Mouse (Mus musculus): Measurements from ENCODE around the gene Col4a1.

The Col4a1 gene

GRCm38 (mm10) chr8:11312349-11313175, at the start of gene Col4a1, which contains the start of gene Col4a2:
TSS of gene Col4a1 (minus strand) at chr8:11312826.
TSS of gene Col4a2 (plus strand) at chr8:11312805.
- peak; percentile 49 for DNase-seq (ENCODE audit: low spot score)

DNA sequence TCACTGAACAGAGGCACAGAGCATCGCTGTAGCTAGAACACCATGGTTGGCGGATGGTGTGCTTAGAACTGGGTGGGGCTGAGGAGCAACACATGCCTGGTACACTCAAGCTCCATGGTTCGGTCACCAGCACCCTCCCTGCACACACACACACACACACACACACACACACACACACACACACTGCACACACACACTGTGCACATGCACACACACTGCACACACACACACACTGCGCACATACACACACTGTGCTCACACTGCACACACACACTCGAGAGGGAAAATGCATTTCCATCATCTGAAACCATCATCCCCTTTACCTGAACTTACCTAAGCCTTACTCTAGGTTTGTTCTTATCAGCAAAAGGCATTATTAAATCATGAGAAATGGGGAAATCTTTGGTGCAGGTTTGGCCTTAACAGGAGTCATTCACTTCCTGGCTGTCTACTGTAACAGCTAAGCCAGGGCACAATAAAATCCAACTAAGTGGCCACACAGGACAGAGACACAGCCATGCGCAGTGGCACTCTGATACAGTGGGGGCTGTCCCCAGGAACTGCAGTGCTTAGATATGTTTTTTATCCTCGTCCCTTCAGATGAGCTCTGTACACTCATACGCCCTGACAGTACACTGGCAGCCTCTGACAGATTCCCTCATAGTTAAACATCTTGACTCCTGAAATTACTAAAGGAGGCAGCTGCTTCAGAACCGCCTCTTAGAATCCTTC, 49.1 kb upstream of the Col4a1 start:
- no peak for DNase-seq (ENCODE audit: low spot score)

- no peak for DNase-seq (ENCODE audit: low spot score)
These were observed 47.2 kb upstream of the Col4a1 start for GRCm38 (mm10) chr8:11359846-11360245.

- no peak for DNase-seq (ENCODE audit: low spot score)
These were observed 45.4 kb upstream of the Col4a1 start for GRCm38 (mm10) chr8:11357921-11358436.

- DNase-seq (ENCODE audit: low spot score): no peak
These were observed 44.1 kb upstream of the Col4a1 start for GRCm38 (mm10) chr8:11356776-11357175.

DNA sequence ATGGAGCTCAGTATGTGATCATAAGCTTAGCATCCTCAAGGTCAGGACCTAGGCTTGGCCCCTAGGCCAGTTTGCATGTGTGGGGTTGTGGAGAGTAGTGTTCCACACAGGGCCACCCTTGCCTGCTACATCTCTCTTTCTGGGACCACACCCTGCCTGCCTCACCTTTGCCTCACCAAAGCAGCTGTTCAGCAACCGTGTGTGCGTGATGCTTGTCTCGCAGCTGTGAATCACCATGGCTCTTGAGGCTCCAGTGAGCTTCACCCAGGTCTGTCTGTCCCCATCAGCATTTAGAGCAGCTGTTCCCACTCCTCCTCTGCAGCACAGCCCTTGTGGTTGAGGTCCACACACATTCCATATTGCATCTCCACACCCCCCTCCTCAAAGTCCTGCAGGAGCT, 43.3 kb upstream of the Col4a1 start:
- no peak for DNase-seq (ENCODE audit: low spot score)

GRCm38 (mm10) chr8:11354800-11355451, 42.3 kb upstream of the Col4a1 start:
- DNase-seq (ENCODE audit: low spot score): no peak

- DNase-seq (ENCODE audit: low spot score): no peak
These were observed 39.9 kb upstream of the Col4a1 start for GRCm38 (mm10) chr8:11352514-11352913.

- DNase-seq (ENCODE audit: low spot score): no peak
These were observed 38.7 kb upstream of the Col4a1 start for GRCm38 (mm10) chr8:11351355-11351754.

DNA sequence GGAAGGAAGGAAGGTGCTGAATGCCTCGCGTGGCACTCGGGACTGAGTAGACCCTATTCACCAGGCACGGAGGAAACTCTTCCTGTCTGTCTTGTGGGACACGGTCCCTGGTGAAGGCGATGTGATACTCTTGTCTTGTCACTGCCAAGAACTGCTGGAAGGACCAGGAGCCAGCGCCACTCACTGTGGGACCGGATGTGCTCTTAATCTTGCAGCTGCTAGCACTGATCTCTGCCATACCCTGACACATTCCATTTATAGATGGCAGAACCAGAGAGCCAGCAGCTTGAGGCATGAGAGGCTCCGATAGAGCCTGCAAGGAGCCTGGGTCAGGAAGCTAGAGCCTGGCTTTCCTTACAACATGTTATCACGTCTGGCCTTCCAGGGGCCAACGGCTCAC, 36.0 kb upstream of the Col4a1 start:
- no peak for DNase-seq (ENCODE audit: low spot score)

- no peak for DNase-seq (ENCODE audit: low spot score)
These were observed 35.1 kb upstream of the Col4a1 start for GRCm38 (mm10) chr8:11347699-11348098.

DNA sequence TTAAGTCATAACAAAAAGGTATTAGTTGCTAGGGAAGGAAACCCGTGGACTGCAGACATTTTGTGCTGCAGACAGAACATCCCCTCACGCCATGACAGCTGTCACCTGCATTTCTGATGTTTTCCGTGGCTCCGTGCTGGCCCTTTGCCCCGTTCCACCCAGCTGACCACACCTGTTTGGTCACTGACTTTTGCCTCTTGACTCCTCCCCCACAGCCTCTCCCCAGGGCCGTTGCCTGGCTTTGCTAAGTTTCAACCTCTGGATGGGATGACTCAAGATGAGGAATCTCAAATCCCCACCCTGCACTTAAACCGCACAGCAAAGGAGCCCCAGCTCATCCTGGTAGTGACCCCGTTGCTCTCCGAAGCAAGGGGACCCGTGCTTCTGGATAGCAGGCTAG, 33.6 kb upstream of the Col4a1 start:
- DNase-seq (ENCODE audit: low spot score): no peak

DNA sequence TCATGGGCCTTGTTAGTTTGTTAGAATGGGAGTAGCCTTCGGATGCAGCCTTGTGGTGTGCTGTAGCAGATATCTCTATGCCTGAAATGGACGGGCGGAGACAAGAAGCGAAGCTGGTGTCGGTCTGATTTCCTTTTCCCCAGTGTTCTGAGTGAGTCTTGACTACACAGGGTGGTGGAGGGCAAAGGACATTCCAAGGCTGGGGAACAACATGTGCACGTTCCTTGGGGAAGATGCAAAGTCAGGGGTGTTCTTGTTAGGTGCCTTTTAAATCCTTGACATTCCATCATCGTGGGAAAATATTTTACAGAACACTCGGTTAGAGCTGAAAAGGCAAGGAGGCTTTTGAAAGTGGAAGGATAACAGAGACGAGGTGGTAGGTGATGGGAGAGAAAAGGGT, 31.8 kb upstream of the Col4a1 start:
- DNase-seq (ENCODE audit: low spot score): no peak

DNA sequence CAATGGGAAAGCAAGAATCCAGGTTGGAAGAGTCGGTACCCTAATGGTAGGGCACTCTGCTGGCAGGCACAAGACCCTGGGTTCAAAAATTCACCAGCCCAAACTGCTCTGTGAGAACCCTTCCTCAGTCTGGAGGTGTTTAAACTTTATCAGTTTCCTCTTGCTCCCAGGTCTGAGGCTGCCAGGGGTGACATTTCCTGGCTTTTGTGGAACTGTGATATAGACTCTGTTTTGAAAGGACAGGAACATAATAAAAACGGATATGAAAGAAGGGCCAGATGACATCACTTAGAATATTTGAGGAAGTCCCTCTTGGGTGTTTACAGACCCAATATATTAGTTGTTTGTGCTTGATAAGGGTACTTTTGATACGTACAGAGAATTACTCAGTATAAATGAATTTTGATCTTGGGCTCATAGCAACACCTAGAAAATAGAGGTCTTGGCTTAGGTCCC, 28.5 kb upstream of the Col4a1 start:
- DNase-seq (ENCODE audit: low spot score): no peak

- peak; percentile 25 for DNase-seq (ENCODE audit: low spot score)
These were observed 27.9 kb upstream of the Col4a1 start for GRCm38 (mm10) chr8:11340310-11341110.

- DNase-seq (ENCODE audit: low spot score): no peak
These were observed 25.9 kb upstream of the Col4a1 start for GRCm38 (mm10) chr8:11338507-11338906.

- no peak for DNase-seq (ENCODE audit: low spot score)
These were observed 25.0 kb upstream of the Col4a1 start for GRCm38 (mm10) chr8:11337642-11338041.

DNA sequence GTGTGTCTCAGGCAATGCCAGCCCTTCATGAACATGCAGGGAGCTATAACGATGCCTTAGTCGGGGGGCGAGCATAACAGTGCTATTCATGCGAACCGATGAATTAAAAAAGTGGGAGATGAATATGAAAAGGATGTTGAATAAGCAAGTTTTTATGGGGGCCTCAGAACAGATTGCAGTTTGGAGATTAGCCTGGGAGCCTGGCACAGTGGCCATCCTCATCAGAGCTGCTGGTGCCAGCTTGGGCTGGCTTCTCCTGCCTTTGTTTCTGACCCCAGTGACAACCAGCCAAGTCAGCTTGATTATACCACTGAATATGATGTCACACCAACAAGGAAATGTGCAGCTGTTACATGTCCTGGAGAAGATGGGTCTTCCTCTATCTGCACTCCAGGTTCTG, 23.7 kb upstream of the Col4a1 start:
- DNase-seq (ENCODE audit: low spot score): no peak

GRCm38 (mm10) chr8:11335238-11335637, 22.6 kb upstream of the Col4a1 start:
- DNase-seq (ENCODE audit: low spot score): no peak

GRCm38 (mm10) chr8:11334493-11334892, 21.9 kb upstream of the Col4a1 start:
- no peak for DNase-seq (ENCODE audit: low spot score)

GRCm38 (mm10) chr8:11333746-11334145, 21.1 kb upstream of the Col4a1 start:
- no peak for DNase-seq (ENCODE audit: low spot score)

- no peak for DNase-seq (ENCODE audit: low spot score)
These were observed 18.9 kb upstream of the Col4a1 start for GRCm38 (mm10) chr8:11331561-11331960.

Measured in ovary, adult 18-20 months (tissue).